Mouse (Mus musculus) bone marrow macrophage, adult 2 months (primary cell): ENCODE data around the gene LTO1.

Source experiments
- CTCF ChIP-seq: IDR thresholded peaks from 2 replicates; pipeline ENCODE4 v1.5.1; 2012; ENCODE audit warnings: low read depth, mild to moderate bottlenecking, low read length, moderate library complexity
- POLR2A ChIP-seq: IDR thresholded peaks from 2 replicates; pipeline ENCODE4 v1.6.1; 2012; ENCODE audit warnings: mild to moderate bottlenecking, low read depth, low read length, borderline replicate concordance

DNA sequence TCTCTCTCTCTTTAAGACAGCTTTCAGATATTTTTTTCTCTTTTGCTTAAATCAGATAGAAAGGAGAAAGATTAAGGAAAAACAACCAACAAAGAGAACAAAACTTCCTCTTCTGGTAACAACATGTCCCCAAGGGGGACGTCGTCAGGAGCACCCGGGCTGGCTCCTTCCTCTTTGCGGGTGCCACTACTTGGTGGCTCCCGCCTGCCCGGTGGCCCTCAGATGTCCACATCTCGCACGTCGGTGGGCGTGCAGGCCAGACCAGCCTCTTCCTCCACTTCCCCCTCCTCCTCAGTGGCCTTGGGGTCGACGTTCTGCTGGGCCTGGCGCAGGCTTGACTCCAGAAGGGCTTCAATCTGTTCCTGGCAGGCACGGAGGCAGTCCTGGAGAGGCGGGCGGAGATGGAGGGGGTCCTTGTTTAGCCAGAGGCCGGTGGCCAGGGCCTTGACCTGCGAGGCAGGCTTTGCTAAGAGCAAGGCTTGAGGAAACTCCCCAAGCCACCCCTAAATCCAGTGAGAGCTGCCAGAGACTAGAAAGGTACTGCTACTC, 17.6 kb downstream of the LTO1 start:
- TF ChIP-seq CTCF = no peak
- TF ChIP-seq POLR2A = no peak
